Mouse (Mus musculus): ENCODE results near the gene Fads3.

Fads3 gene

GRCm38 (mm10) chr19:10021981-10022380 lies 19.4 kb upstream of the Fads3 start:
- DNase-seq (ENCODE audit: low read depth): no peak

GRCm38 (mm10) chr19:10022414-10023303 lies 18.7 kb upstream of the Fads3 start:
- DNase-seq (ENCODE audit: low read depth): peak; percentile 91

- DNase-seq (ENCODE audit: low read depth): no peak
These were observed 18.0 kb upstream of the Fads3 start for GRCm38 (mm10) chr19:10023304-10023758.

- peak; percentile 88 for DNase-seq (ENCODE audit: low read depth)
These were observed 16.0 kb upstream of the Fads3 start for GRCm38 (mm10) chr19:10025169-10025875.

- no peak for DNase-seq (ENCODE audit: low read depth)
These were observed 11.6 kb upstream of the Fads3 start for GRCm38 (mm10) chr19:10029746-10030145.

- DNase-seq (ENCODE audit: low read depth): peak; percentile 87
These were observed 8.0 kb upstream of the Fads3 start for GRCm38 (mm10) chr19:10033211-10033973.

GRCm38 (mm10) chr19:10034356-10034755 lies 7.0 kb upstream of the Fads3 start:
- no peak for DNase-seq (ENCODE audit: low read depth)

- peak; percentile 94 for DNase-seq (ENCODE audit: low read depth)
These were observed 6.5 kb upstream of the Fads3 start for GRCm38 (mm10) chr19:10034785-10035447.

GRCm38 (mm10) chr19:10037534-10037933 lies 3.8 kb upstream of the Fads3 start:
- DNase-seq (ENCODE audit: low read depth): no peak

GRCm38 (mm10) chr19:10038364-10038763 lies 3.0 kb upstream of the Fads3 start:
- no peak for DNase-seq (ENCODE audit: low read depth)

GRCm38 (mm10) chr19:10038910-10039309 lies 2.5 kb upstream of the Fads3 start:
- DNase-seq (ENCODE audit: low read depth): peak; percentile 79

- DNase-seq (ENCODE audit: low read depth): no peak
These were observed 1.8 kb upstream of the Fads3 start for GRCm38 (mm10) chr19:10039615-10040014.

- DNase-seq (ENCODE audit: low read depth): no peak
These were observed 442 bp upstream of the Fads3 start for GRCm38 (mm10) chr19:10040866-10041387.

- DNase-seq (ENCODE audit: low read depth): peak; percentile 66
These were observed 863 bp downstream of the Fads3 start for GRCm38 (mm10) chr19:10042232-10042631.

GRCm38 (mm10) chr19:10042816-10043215 lies 1.4 kb downstream of the Fads3 start:
- DNase-seq (ENCODE audit: low read depth): no peak

GRCm38 (mm10) chr19:10043643-10044042 lies 2.3 kb downstream of the Fads3 start:
- peak; percentile 88 for DNase-seq (ENCODE audit: low read depth)

GRCm38 (mm10) chr19:10045707-10046106 lies 4.3 kb downstream of the Fads3 start:
- no peak for DNase-seq (ENCODE audit: low read depth)

GRCm38 (mm10) chr19:10046346-10046745 lies 5.0 kb downstream of the Fads3 start:
- DNase-seq (ENCODE audit: low read depth): no peak

- DNase-seq (ENCODE audit: low read depth): no peak
These were observed 5.6 kb downstream of the Fads3 start for GRCm38 (mm10) chr19:10046983-10047382.

GRCm38 (mm10) chr19:10049533-10049932 lies 8.2 kb downstream of the Fads3 start:
- no peak for DNase-seq (ENCODE audit: low read depth)

GRCm38 (mm10) chr19:10050438-10050837 lies 9.1 kb downstream of the Fads3 start:
- no peak for DNase-seq (ENCODE audit: low read depth)
